In the genomic region with DNA sequence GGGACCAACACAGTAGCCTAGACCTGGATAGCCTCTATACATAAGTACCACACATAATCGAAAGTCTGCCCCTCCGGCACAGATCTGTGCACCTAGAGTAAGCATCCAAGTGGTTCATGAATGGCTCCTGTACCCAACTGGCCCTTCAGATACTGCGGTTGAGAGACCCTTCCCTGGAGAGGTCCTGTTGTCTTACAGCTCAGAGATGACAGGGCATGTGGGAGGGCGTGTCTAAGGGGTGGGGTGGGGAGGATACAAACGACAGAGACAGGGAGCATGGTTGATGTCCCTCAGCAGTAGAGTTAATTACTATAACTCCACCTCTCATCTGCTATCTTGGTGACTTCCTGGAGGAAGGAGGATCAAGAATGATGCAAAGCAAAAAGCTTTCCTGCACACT, we compare ENCODE assay signal across 8 mouse cellular contexts. TPM values are rescaled to one million over a fixed set of nuclear protein-coding genes. Genes with fewer than 3 reads are reported as not detected.
DNase-seq lines count a peak whose midpoint lies in the region; ATAC-seq and TF ChIP-seq lines count a peak whose summit lies in the region.

No protein-coding gene starts in this region.

- peaks cover 16% of the 10 kb centered on the region; the same call in 1 of the 2 replicates for H3K4me1 ChIP-seq in kidney, adult 2 months (ENCODE audit: control insufficient read depth, insufficient read depth, low read length)
- peaks cover 70% of the 10 kb centered on the region for H3K4me1 ChIP-seq in embryonic facial prominence, embryonic 10.5 days

- no peaks in the 10 kb centered on the region for H3K79me2 ChIP-seq in myocyte (ENCODE audit: control insufficient read depth, insufficient read depth)

- TF ChIP-seq POLR2A in kidney, adult 2 months (IDR thresholded peaks at IDR 0.05; ENCODE audit: low read depth, low read length) = no peak
- no peak for TF ChIP-seq POLR2A in myocyte (IDR thresholded peaks at IDR 0.05; ENCODE audit: insufficient read length, low read depth)

- no peaks in the 10 kb centered on the region for H3K36me3 ChIP-seq in kidney, adult 2 months (ENCODE audit: control insufficient read depth, insufficient read depth, low read length)
- H3K36me3 ChIP-seq in embryonic facial prominence, embryonic 10.5 days (replicated peaks) = peaks cover 81% of the 10 kb centered on the region
- no peaks in the 10 kb centered on the region for H3K36me3 ChIP-seq in myocyte (ENCODE audit: control insufficient read depth, insufficient read depth)

- no peak overlapping the region for H3K27ac ChIP-seq in kidney, adult 2 months (ENCODE audit: insufficient read depth, low read depth, low read length)
- H3K27ac ChIP-seq in embryonic facial prominence, embryonic 10.5 days (replicated peaks) = peak overlapping the region; percentile 86

- DNase-seq in kidney, adult 2 months = no peak
- no peak for DNase-seq in kidney, adult 11 months
- DNase-seq in embryonic facial prominence, embryonic 10.5 days (ENCODE audit: low spot score) = no peak
- peak; percentile 4 for DNase-seq in induced T-regulatory cell, adult 2 months (ENCODE audit: low read depth)
- no peak for DNase-seq in cerebellum, postnatal 14 days
- DNase-seq in kidney, adult 9 months = no peak

- TF ChIP-seq CTCF in kidney, adult 2 months (conservative IDR thresholded peaks at IDR 0.05; ENCODE audit: insufficient read depth, insufficient read length, low read depth, low read length) = no peak

- H3K4me2 ChIP-seq in myocyte (ENCODE audit: low read depth) = peak overlapping the region; percentile 56

- H3K27me3 ChIP-seq in kidney, adult 2 months (replicated peaks; ENCODE audit: control insufficient read depth, insufficient read depth, low read length) = no peaks in the 10 kb centered on the region
- no peaks in the 10 kb centered on the region for H3K27me3 ChIP-seq in embryonic facial prominence, embryonic 10.5 days (replicated peaks; ENCODE audit: low read depth, poor library complexity, severe bottlenecking)
- peaks cover 33% of the 10 kb centered on the region for H3K27me3 ChIP-seq in myocyte (ENCODE audit: control insufficient read depth, insufficient read depth, insufficient read length)

- 50% methylated on average over 5 of the region's 5 CpGs for WGBS in kidney, adult 2 months
- WGBS in embryonic facial prominence, embryonic 10.5 days = 23% methylated on average over 5 of the region's 5 CpGs

- H3K9me3 ChIP-seq in embryonic facial prominence, embryonic 10.5 days = no peaks in the 10 kb centered on the region

- no peak overlapping the region for H3ac ChIP-seq in myocyte (ENCODE audit: control insufficient read depth, insufficient read length)

- peak overlapping the region; percentile 55; the same call in 1 of the 2 replicates for H3K4me3 ChIP-seq in kidney, adult 2 months (ENCODE audit: insufficient read depth, low read depth, low read length)
- H3K4me3 ChIP-seq in embryonic facial prominence, embryonic 10.5 days = peak overlapping the region; percentile 69
- no peak overlapping the region for H3K4me3 ChIP-seq in myocyte

- no peak for ATAC-seq in erythroblast, adult 5-6 weeks (replicated peaks; ENCODE audit: low FRiP score, poor library complexity, severe bottlenecking)

TF ChIP-seq in myocyte, 11 proteins besides CTCF, POLR2A, EP300 and RAD21:
- no peak for TF ChIP-seq MYOD1 (IDR thresholded peaks at IDR 0.05; ENCODE audit: control insufficient read depth in 1 of 3, insufficient read length in 2 of 3, low read depth in 2 of 3)
- TF ChIP-seq POLR2AphosphoS2 (IDR thresholded peaks at IDR 0.05; ENCODE audit: insufficient read length, low read depth) = no peak
- no peak for TF ChIP-seq CEBPB (IDR thresholded peaks at IDR 0.05; ENCODE audit: insufficient read depth, poor library complexity, severe bottlenecking)
- TF ChIP-seq TCF3 (IDR thresholded peaks at IDR 0.05; ENCODE audit: insufficient read length, low read depth) = no peak
- no peak for TF ChIP-seq SRF (IDR thresholded peaks at IDR 0.05; ENCODE audit: control insufficient read depth, insufficient read length, low read depth)
- TF ChIP-seq USF1 (IDR thresholded peaks at IDR 0.05; ENCODE audit: low read depth) = no peak
- no peak for TF ChIP-seq TCF12 (IDR thresholded peaks at IDR 0.05; ENCODE audit: insufficient read depth, poor library complexity, severe bottlenecking)
- no peak for TF ChIP-seq MYOG (IDR thresholded peaks at IDR 0.05; ENCODE audit: control insufficient read depth in 1 of 3, insufficient read depth in 1 of 3, insufficient read length in 2 of 3, low read depth in 2 of 3)
- no peak for TF ChIP-seq E2F4 (IDR thresholded peaks at IDR 0.05; ENCODE audit: insufficient read depth)
- no peak for TF ChIP-seq MAX (IDR thresholded peaks at IDR 0.05; ENCODE audit: low read depth)
- TF ChIP-seq REST (IDR thresholded peaks at IDR 0.05; ENCODE audit: insufficient read depth, insufficient read length) = no peak

RNA-seq across cellular contexts. Expression of a gene that starts 29.9 kb away (rescaled TPM):
- 89.9 and 114 TPM in 2 replicates for polyA plus RNA-seq in kidney, adult 2 months (2012; rRNA removed)
- polyA plus RNA-seq in embryonic facial prominence, embryonic 10.5 days (2016; fragmentation: Nextera tagmentation; extraction: Ambion mirVana) = 88.2 and 95.5 TPM in 2 replicates
- polyA plus RNA-seq in myocyte (2012; fragmentation: generic; extraction: Trizol) = 7.6 TPM
- not detected in 2 replicates for total RNA-seq in erythroblast, adult 5-6 weeks (2015; ENCODE audit: low replicate concordance)
- not detected in 2 replicates for total RNA-seq in erythroblast, adult 5-6 weeks (2017; ENCODE audit: low replicate concordance)

Comparison
In these comparisons a context has a peak if more than half of its experiments do, and no peak if none do; other contexts are left out.
1. RNA of a gene that starts 29.9 kb away (polyA plus RNA-seq): 89.9 to 114 TPM in kidney, adult 2 months and 88.2 to 95.5 TPM in embryonic facial prominence, embryonic 10.5 days; 7.6 TPM in myocyte (single experiment); every median in the first group is over 10 times any median in the second.